Mouse (Mus musculus) yolk sac, embryonic 10.5 days (tissue): ENCODE measurements at regions not wholly inside any gene's neighbourhood (a gene's known extent, or its start where the extent isn't known, plus 50 kb on each side); places are given as distances from the start of the nearest gene placed in this dataset.

Experiments used
- DNase-seq: peaks from one replicate; pipeline ENCODE4 v3.0.0-alpha.2; 2017; ENCODE audit warnings: low spot score

- DNase-seq: no peak
Measured at GRCm38 (mm10) chr12:118659240-118660120, 186.6 kb upstream of the Sp8 start.

- no peak for DNase-seq
Measured at GRCm38 (mm10) chr12:118650483-118651160, 195.5 kb upstream of the Sp8 start.

DNA sequence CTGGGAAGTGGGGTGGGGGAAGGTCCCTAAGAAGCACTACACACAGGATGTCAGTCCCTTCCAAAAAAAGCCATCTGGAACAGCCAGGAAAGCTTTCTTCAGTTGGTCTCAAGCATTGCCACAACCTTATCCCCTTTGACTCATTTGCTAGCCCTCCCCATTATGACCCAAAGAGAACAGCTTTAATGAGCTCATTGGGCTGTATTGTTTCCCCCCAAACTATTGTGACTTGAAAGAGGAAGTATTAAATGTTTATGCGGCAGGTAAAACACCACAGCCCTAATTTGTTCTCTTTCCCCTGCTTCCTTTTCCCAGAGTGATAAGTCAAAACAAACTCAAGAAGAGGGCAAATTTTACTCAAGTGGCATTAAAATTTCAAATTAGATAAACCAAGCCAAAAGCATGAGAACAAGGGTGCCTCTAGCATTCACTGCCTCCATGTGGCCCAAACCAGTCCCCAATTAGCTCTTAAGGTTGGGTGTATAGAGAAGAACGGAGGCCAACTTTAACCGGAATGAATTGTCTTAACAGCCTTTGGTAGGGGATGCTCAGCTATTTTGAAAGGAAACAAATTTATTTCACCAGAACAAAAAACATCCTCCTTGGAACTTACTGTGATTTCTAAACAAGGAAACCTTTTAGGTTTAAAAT, 196.7 kb upstream of the Sp8 start:
- no peak for DNase-seq

GRCm38 (mm10) chr12:118648673-118649072, 197.5 kb upstream of the Sp8 start:
- DNase-seq: no peak

DNA sequence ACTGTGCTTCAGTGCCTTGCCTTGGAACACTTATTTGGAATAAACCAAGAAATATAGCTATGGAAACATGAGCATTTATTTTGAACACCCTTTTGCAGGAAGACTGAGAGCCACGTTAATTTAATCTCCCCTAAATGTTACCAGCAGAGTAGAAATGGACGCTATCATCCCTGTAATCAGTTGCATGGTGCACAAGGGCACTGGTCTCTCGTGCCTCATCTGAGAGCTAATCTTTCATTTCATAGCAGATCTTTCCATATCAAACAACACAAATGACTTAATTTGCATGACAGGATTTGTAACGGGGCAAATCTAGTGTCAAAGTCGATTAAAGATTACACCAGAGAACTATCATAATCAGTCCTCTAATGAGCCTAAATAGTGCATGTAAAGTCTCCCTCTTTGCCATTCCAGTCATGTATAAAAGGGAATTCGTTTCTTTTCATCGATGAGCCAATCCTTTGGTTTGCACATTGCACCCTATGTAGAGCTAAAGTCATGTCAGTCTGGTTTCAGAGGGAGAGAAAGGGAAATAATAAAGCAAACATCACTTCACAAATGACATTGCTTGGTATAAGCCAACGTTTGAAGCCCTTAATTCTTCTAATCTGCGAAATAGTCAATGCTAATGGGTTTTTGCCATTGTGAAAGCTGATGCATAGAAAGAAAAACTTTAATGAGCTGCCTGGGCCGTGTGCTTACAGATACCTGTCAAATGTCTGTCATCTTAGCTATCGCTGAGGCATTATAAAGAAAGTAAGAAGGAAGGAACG, 198.7 kb upstream of the Sp8 start:
- DNase-seq: no peak

- no peak for DNase-seq
Measured at GRCm38 (mm10) chr12:118640925-118641324, 205.2 kb upstream of the Sp8 start.

- DNase-seq: no peak
Measured at GRCm38 (mm10) chr12:118637214-118637613, 208.9 kb upstream of the Sp8 start.

- no peak for DNase-seq
Measured at GRCm38 (mm10) chr12:118635456-118635855, 210.7 kb upstream of the Sp8 start.

DNA sequence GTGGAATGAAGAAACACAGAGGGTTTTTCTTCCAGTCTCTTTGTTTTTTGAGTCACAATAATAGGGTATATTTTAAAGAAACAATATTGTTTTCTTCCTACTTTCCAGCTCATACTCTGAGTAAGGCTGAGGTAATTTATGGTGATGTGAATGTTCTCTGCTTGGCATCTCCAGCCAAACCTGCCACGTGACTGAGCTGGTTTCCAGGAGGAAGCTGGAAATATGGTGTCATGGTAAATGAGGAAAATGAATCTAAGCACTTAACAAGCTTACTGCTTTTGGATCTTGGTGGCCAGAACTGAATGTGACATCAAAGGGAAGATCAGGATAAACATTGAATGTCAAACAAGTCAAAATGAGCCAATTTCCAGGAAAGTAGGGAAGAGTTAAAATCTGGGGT, 215.8 kb upstream of the Sp8 start:
- DNase-seq: no peak

DNA sequence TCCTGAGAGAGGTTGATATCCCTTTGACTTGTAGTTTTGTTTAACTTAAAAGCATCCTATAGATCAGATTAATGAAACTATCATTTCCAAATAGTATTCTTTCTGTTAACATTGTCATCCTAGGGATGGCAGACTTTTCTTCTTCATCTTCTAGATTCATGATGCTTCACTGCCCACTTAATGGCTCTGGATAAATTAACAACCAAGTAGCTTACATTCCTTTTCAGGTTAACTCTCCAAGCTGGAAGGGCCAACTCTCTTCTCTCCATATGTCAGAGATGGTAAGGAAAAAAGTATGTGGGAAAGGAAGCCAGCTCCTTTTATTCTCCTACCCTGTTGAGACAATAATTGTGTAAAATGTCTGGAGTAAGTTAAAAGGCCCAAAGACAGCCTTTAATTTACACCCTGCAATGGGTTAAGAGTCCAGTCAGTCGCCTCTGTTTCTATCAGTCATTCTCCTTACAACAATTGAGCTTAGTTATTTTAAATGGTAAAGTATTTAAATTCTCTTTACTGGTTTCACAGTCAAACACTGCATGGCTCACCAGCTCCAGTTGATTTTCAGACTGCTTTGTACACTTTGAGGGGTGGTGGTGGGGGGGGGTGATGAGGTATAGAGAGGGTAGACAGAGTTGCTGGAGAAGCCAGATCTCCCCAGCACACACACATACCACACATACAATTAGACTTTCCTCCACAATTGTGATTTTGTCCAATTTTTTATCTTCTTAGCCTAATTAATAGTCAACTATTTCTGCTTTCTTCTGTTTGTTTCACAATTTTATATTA, 224.2 kb upstream of the Sp8 start:
- DNase-seq: no peak

DNA sequence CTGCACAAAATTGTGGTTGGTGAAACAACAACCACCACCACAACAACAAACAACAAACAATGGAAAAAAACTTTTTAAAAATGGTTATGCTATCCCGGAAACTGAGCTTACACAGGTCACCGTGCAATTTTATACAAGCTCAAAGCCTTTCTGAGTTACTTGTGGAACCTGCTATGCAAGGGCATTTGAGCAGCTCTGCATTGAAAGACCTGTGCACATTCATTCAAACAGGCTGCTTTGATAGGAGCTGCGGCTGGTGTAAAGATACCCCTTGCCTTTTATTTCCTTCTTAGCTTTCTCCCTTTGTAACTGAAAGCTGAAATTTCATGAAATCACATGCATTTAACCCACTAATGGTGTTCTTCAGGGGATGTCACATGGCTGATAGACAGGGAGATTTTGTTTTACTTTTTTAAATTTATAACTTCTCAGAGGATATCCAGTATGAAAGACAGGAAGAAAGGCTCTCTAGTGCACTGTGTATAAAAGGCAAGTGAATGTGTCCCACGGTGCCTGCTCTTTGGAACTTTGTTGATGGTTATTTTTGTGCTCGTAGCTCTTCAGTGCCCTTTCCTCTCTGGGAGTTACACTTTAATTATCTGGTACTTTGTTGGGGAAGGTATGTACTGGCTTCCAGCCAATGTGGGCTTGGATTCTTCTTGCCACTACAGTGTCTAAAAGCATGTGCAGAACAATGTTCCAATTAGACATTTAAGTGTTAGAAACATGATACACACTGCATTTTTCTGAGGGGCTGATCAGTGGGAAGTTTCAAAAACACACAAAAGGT, 225.1 kb upstream of the Sp8 start:
- DNase-seq: no peak

GRCm38 (mm10) chr12:118597015-118597414, 249.1 kb upstream of the Sp8 start:
- no peak for DNase-seq

DNA sequence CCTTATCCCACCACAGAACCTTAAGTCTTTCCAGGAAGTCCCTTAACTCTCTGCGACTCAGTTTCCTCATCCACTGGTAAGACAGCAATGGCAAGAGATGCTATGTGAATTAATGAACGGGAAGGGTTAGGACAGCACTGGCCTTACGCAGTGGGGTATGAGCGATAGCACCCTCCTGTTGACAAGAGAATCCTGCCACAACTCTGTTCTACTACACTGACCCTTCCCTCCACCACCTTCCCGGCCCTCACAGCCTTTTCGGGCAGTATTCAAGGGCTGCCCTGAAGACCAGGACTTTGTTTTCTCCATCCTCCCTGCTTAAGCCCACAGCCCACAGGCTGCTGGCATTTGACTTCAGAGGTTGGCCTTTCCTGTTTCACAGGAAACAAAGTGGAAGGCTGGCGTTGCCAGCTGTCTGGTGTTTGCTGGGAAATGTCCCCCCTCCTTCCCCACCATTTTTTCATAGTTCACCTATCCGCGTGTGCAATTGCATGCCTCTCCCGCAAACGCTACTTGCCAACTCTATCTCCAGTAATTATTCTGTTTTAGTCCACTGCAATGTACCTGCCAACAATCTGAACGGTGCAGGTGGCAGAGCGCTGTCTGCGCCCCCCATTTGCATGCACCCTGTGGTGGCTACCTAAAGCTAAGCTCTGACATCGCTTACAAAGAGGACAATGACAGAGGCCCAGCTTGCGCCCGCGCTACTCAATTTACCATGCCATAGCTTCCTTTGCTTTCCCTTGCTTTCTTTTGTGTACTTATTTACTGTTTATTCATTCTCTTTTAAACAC, 251.2 kb upstream of the Sp8 start:
- no peak for DNase-seq

DNA sequence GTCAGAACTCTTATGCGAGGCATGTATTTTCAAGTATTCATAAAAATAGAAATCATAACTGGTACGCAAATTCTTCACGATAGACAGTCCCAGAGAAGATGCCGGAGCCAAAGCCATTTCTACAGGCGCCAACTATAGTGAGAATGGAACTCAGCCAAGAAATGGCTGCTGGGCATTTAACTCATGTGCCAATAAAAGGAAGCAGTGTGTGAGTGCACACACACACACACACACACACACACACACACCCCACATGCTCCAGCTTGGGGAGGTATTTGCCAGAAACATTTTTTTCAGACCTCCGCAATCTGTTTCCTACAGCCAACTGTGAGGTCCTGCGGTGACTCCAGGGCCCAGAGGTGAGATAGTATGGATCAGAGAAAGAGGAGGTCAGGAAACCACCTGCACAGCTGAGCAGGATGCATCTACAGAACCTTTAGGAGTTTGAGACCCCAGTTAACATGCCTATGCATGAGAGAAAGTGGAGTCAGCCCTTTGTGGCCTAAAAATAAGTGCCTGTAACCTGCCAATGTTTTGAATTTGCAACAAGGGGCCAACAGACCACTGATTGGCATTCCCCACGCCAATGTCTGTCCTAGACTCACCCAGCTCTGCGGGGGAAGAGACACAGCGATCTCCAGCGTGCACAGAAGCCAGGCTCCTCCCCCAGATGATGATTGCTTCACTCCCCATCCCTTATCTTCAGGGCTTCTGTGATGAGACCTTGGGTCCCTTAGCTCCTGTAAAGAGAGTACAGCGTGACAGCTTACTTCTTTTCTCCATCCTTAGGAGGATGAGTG, 262.1 kb upstream of the Sp8 start:
- no peak for DNase-seq

- peak; percentile 53 for DNase-seq
Measured at GRCm38 (mm10) chr12:118569811-118570210, 268.6 kb upstream of the Sp4 start.

DNA sequence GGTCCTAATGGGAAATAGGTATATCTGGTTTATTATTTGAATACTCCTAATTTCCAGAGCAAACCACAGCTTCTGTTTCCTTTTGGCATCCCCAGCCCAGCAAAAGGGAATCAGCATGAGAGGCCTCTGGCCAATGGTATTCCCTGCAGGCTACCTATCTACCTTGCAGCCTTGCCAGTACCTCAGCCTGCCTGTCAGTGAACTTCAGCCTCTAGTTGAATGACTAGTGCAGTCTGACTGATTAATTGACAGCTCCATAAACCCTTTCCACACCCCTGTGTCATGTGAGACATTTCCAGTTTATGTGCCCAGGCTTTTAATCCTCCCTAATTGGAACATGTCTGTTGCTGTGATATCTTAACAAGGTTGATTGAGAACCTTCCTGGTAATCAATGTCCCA, 265.4 kb upstream of the Sp4 start:
- no peak for DNase-seq

GRCm38 (mm10) chr12:118564394-118565112, 263.3 kb upstream of the Sp4 start:
- DNase-seq: no peak

DNA sequence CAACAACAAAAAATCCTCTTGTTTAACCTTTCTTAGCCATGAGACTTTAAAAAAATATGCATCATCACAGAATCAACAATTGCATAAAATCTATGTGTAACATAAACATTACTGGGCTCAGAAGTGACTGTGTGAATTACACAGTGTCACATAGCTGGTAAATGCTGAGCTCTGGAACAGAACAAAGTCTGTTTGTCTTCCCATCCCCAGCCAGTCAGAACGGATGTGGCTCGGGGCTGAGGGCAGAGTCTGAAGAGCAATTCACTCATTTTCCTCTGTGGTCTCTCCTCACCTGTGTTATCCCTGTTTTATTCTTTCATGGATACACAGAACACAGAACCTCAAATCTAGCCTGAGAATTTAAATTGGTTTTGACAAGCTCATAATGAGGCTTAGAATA, 261.0 kb upstream of the Sp4 start:
- DNase-seq: peak; percentile 51
